Mouse (Mus musculus): ENCODE measurements around the gene Nlrp14.

GRCm38 (mm10) chr7:107236854-107237253 is 70.1 kb downstream of the Nlrp14 start:
- TF ChIP-seq CTCF (IDR thresholded peaks at IDR 0.05; ENCODE audit: extremely low read depth, insufficient read depth, low read length) (no peak), POLR2A (IDR thresholded peaks at IDR 0.05; ENCODE audit: extremely low read depth, insufficient read depth, low read length) (no peak)

Measured in cortical plate, adult 2 months (tissue).